In the genomic region with DNA sequence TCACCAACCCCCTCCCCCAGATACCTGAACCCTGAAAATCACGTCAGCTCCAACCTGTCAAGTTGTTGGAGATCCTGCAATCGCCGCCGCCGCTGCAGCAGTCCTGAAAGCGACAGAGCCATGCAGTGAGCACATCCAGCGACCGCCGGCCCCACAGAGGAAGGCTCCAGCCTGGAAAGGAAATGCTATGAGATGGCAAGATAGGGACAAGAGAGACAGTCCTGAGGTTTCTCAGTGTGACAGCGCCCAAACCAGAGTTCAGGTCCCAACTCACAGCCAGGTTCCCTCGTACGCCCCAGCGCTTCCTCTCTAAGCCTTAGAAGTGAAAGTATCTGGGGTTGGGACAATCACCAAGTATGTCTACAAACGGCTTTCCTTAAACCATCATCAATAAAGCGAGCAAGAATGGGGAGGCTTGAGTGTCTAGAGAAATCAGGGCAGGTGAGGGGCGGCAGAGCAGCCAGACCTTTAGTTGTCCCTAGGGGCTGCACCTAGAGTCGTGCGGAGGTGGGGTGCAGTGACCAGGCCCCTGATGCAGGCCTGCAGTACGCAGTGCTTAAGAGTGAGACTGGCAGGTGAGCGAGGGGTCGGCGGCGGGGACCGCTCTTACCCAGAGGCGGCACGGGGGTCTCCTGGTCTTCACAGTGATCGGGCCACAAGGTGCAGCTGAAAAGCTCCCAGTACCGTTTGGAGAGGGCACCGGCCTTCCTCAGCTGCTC, we compare ENCODE assay signal across 8 mouse cellular contexts. TPM values are rescaled to one million over a fixed set of nuclear protein-coding genes. Genes with fewer than 3 reads are reported as not detected.
DNase-seq lines count a peak whose midpoint lies in the region; ATAC-seq and TF ChIP-seq lines count a peak whose summit lies in the region.

No protein-coding gene starts in this region.

- ATAC-seq in embryonic facial prominence, embryonic 14.5 days (ENCODE audit: low read depth) = peak; percentile 31
- peak; percentile 41; the same call in 1 of the 2 replicates for ATAC-seq in midbrain, postnatal 0 days (ENCODE audit: low FRiP score)

- H3K27ac ChIP-seq in embryonic facial prominence, embryonic 14.5 days (replicated peaks; ENCODE audit: low read depth, low read length) = no peak overlapping the region
- H3K27ac ChIP-seq in hindbrain, embryonic 10.5 days = peak overlapping the region; percentile 81
- no peak overlapping the region for H3K27ac ChIP-seq in midbrain, postnatal 0 days (ENCODE audit: low read depth, low read length)

- no peaks in the 10 kb centered on the region for H3K36me3 ChIP-seq in embryonic facial prominence, embryonic 14.5 days (ENCODE audit: control insufficient read depth, insufficient read depth, low read length)
- no peaks in the 10 kb centered on the region for H3K36me3 ChIP-seq in hindbrain, embryonic 10.5 days
- no peaks in the 10 kb centered on the region for H3K36me3 ChIP-seq in midbrain, postnatal 0 days (ENCODE audit: insufficient read depth, low read length)

- peaks cover 8% of the 10 kb centered on the region; the same call in 1 of the 2 replicates for H3K4me1 ChIP-seq in embryonic facial prominence, embryonic 14.5 days (ENCODE audit: control insufficient read depth, insufficient read depth, low read length)
- H3K4me1 ChIP-seq in hindbrain, embryonic 10.5 days (replicated peaks) = peaks cover 35% of the 10 kb centered on the region
- peaks cover 7% of the 10 kb centered on the region; the same call in 1 of the 2 replicates for H3K4me1 ChIP-seq in midbrain, postnatal 0 days (ENCODE audit: insufficient read depth, low read length)

- TF ChIP-seq CTCF in midbrain, postnatal 0 days (IDR thresholded peaks at IDR 0.05) = no peak

- 0 out of 2 replicates have a peak, but pooled peaks cover 4% of the 10 kb centered on the region for H3K27me3 ChIP-seq in embryonic facial prominence, embryonic 14.5 days (replicated peaks; ENCODE audit: control insufficient read depth, insufficient read depth, low read length)
- peaks cover 29% of the 10 kb centered on the region for H3K27me3 ChIP-seq in hindbrain, embryonic 10.5 days (ENCODE audit: insufficient read depth, poor library complexity, severe bottlenecking)
- no peaks in the 10 kb centered on the region for H3K27me3 ChIP-seq in midbrain, postnatal 0 days (ENCODE audit: insufficient read depth, low read length)

- WGBS in embryonic facial prominence, embryonic 14.5 days = under 1% methylated on average over 28 of the region's 29 CpGs
- whole genome bisulfite sequencing in hindbrain, embryonic 10.5 days = 1% methylated on average over 29 of the region's 29 CpGs
- WGBS in midbrain, postnatal 0 days = 5% methylated on average over 27 of the region's 29 CpGs

- peak overlapping the region; percentile 74 for H3K9ac ChIP-seq in embryonic facial prominence, embryonic 14.5 days (ENCODE audit: low read depth, low read length)
- H3K9ac ChIP-seq in midbrain, postnatal 0 days (replicated peaks; ENCODE audit: low read length, poor library complexity, severe bottlenecking) = peak overlapping the region; percentile 42

- H3K4me3 ChIP-seq in embryonic facial prominence, embryonic 14.5 days (ENCODE audit: low read depth, low read length) = peak overlapping the region; percentile 64
- H3K4me3 ChIP-seq in hindbrain, embryonic 10.5 days = peak overlapping the region; percentile 63
- H3K4me3 ChIP-seq in midbrain, postnatal 0 days (ENCODE audit: low read depth, low read length) = peak overlapping the region; percentile 45

- no peaks in the 10 kb centered on the region for H3K9me3 ChIP-seq in embryonic facial prominence, embryonic 14.5 days (ENCODE audit: control insufficient read depth, low read length)
- no peaks in the 10 kb centered on the region for H3K9me3 ChIP-seq in hindbrain, embryonic 10.5 days
- H3K9me3 ChIP-seq in midbrain, postnatal 0 days (ENCODE audit: low read length) = no peaks in the 10 kb centered on the region

- peak; percentile 28 to 39 for DNase-seq in layer of hippocampus, postnatal 10 days (ENCODE audit: low spot score in 2 of 2)
- DNase-seq in layer of hippocampus, adult 18-20 months (ENCODE audit: low spot score in 2 of 2) = no peak
- no peak for DNase-seq in embryonic facial prominence, embryonic 14.5 days (ENCODE audit: low spot score)
- peak; percentile 52 for DNase-seq in hindbrain, embryonic 10.5 days (ENCODE audit: low spot score)
- peak; percentile 27 for DNase-seq in liver
- DNase-seq in midbrain, postnatal 0 days (ENCODE audit: low spot score) = no peak
- DNase-seq in thymus, postnatal 0 days (ENCODE audit: low spot score) = peak; percentile 54
- no peak for DNase-seq in layer of hippocampus, postnatal 36 days

- peak overlapping the region; percentile 99 for H3K4me2 ChIP-seq in embryonic facial prominence, embryonic 14.5 days (ENCODE audit: low read depth, low read length)
- H3K4me2 ChIP-seq in midbrain, postnatal 0 days (ENCODE audit: low read depth, low read length, poor library complexity, severe bottlenecking) = peak overlapping the region; percentile 95

RNA-seq across cellular contexts. Expression of a gene that starts 0.5 kb away (rescaled TPM):
- total RNA-seq in layer of hippocampus, postnatal 10 days (2021) = 1 to 10 TPM; 5.0 to 8.5 TPM
- 1 to 10 TPM; 7.1 to 7.6 TPM for total RNA-seq in layer of hippocampus, adult 18-20 months (2021)
- 9.5 and 10.0 TPM in 2 replicates for polyA plus RNA-seq in embryonic facial prominence, embryonic 14.5 days (2014; fragmentation: Nextera tagmentation; extraction: Ambion mirVana)
- polyA plus RNA-seq in hindbrain, embryonic 10.5 days (2016; fragmentation: Nextera tagmentation; extraction: Ambion mirVana) = 7.2 and 7.5 TPM in 2 replicates
- 2.6 and 3.3 TPM in 2 replicates for total RNA-seq in midbrain, postnatal 0 days (2014; rRNA removed)
- polyA plus RNA-seq in midbrain, postnatal 0 days (2015; fragmentation: Nextera tagmentation; extraction: Ambion mirVana) = 3.1 and 3.5 TPM in 2 replicates
- polyA plus RNA-seq in thymus, postnatal 0 days (2015; fragmentation: Nextera tagmentation; extraction: Ambion mirVana) = 18.6 and 19.7 TPM in 2 replicates
- 1 to 10 TPM; 5.9 to 7.1 TPM for total RNA-seq in layer of hippocampus, postnatal 36 days (2021)

RNA-seq across cellular contexts. Expression of a gene that starts 45.3 kb away (rescaled TPM):
- total RNA-seq in layer of hippocampus, postnatal 10 days (2021) = 10 to 100 TPM; 65.2 to 67.2 TPM
- 10 to 100 TPM; 82.7 to 83.8 TPM for total RNA-seq in layer of hippocampus, adult 18-20 months (2021)
- 30.0 and 31.1 TPM in 2 replicates for polyA plus RNA-seq in embryonic facial prominence, embryonic 14.5 days (2014; fragmentation: Nextera tagmentation; extraction: Ambion mirVana)
- polyA plus RNA-seq in hindbrain, embryonic 10.5 days (2016; fragmentation: Nextera tagmentation; extraction: Ambion mirVana) = 19.4 and 19.9 TPM in 2 replicates
- 69.9 and 74.3 TPM in 2 replicates for total RNA-seq in midbrain, postnatal 0 days (2014; rRNA removed)
- polyA plus RNA-seq in midbrain, postnatal 0 days (2015; fragmentation: Nextera tagmentation; extraction: Ambion mirVana) = 30.0 and 32.3 TPM in 2 replicates
- polyA plus RNA-seq in thymus, postnatal 0 days (2015; fragmentation: Nextera tagmentation; extraction: Ambion mirVana) = 11.8 and 12.3 TPM in 2 replicates
- total RNA-seq in layer of hippocampus, postnatal 36 days (2021) = 10 to 100 TPM; 76.5 to 78.5 TPM

Comparison
In these comparisons a context has a peak if more than half of its experiments do, and no peak if none do; other contexts are left out.
1. DNase-seq: peak in layer of hippocampus, postnatal 10 days (2 of 2), hindbrain, embryonic 10.5 days (single experiment), liver (single experiment) and thymus, postnatal 0 days (single experiment); none in layer of hippocampus, adult 18-20 months (0 of 2), embryonic facial prominence, embryonic 14.5 days (single experiment), midbrain, postnatal 0 days (single experiment) and layer of hippocampus, postnatal 36 days (0 of 2).
2. Peak in every context shown above with its lines, with median percentiles within 50 percentile points of each other: H3K4me3 ChIP-seq.